Mouse (Mus musculus): ENCODE measurements around the gene Tradd.
"Not testable (repeated sequence)": the region's sequence is repeated elsewhere in the genome, so short reads cannot be mapped to it uniquely, and the experiment has no call there.

Gene Tradd

GRCm38 (mm10) chr8:105237442-105238142, 26.8 kb downstream of the Tradd start:
- no peak for DNase-seq (ENCODE audit: low spot score)

DNA sequence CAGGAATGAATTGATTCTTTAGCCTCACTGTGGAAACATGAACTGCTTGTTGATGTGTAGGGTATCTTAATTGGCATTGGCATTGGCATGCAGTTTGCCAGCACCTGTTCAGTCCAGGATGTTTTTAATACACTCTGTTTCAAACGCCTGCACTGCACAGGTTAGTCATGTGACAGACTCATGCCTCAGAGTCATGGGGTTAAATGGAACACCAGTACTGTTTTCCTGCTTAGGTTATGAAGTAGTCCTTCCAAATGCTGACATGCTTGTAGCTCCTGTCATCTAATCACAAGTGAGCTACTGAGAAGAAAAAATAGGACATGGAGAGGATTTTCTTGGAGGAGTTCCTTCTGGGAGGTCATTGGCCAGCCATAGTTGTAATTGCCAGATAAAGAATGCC, 29.2 kb downstream of the Tradd start:
- DNase-seq (ENCODE audit: low spot score), result no peak

- DNase-seq (ENCODE audit: low spot score), result no peak
Observed at GRCm38 (mm10) chr8:105233126-105233935, 31.1 kb downstream of the Tradd start.

DNA sequence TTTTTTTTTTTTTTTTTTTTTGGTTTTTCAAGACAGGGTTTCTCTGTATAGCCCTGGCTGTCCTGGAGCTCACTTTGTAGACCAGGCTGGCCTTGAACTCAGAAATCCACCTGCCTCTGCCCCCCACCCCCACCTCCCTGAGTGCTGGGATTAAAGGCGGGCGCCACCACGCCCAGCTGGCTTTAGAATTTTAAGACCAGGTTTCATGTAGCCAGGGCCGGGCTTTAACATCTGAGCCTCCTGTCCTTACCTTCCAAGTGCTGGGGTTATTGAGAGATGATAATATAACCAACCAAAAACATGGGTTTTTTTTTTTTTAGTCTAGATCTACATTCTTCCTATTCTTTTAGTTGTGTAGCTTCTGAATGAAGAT, 32.1 kb downstream of the Tradd start:
- DNase-seq (ENCODE audit: low spot score), result not testable (repeated sequence)

- no peak for DNase-seq (ENCODE audit: low spot score)
Observed at GRCm38 (mm10) chr8:105231503-105232320, 32.7 kb downstream of the Tradd start.

- peak; percentile 4 for DNase-seq (ENCODE audit: low spot score)
Observed at GRCm38 (mm10) chr8:105225917-105226316, 38.5 kb downstream of the Tradd start.

DNA sequence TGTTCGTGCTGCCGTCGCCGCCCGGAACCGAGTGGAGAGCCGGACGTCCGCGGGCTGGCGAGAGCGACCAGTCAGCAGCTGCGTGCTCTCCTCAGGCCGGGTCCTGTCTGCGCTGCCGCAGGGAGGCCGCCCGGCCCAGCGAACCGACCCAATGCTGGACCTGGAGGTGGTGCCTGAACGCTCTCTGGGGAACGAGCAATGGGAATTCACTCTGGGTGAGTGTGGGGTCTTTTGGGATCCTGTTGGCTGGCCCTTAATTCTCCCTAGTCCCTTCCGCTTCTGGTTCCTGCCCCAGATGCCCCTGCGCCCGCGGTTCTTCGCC, 39.2 kb downstream of the Tradd start:
- no peak for DNase-seq (ENCODE audit: low spot score)

DNA sequence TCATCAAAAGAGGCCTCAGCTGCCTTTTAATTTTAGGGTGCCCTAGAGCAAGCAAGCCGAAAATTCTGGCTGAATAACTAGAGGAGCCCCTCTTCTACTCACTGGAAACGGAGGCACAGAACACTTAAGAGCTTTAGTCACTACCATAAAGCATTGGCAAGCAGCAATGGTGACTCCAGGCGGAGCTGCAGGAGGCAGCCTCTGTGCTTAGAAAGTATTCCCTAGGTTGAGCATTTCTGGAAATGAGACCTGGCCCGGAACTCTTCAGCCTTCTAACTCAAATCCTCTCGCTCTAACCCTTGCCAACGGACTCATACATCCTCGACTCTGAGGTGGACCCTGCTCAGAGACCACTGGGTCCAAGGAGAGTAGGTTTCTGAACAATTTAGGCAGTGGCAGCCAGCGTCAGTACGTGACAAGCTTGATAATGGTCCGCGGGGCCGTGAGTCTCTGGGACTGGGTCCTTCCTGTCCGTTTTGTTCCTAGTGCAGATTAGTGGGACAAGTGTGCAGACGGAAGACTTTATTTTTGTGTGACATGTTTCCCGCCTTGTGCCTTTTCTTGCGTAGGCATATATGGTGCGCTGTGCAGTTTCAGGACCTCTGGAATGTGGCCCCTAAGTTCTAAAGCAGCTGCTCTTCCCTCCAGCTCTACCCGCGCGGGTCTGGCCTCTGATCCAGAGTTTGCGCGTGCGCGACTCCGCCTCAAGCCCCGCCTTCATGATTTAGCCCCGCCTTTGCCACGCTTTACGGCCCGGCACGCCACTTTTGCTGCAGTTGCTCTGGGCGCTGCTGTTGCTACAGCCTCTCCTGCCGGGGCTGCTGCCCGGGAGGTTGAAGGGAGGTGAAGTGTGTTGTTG, 39.8 kb downstream of the Tradd start, which contains the start of gene D230025D16Rik:
TSS of gene D230025D16Rik (plus strand) at position 733 of the 859 bp plus-strand sequence.
- peak; percentile 98 for DNase-seq (ENCODE audit: low spot score)

GRCm38 (mm10) chr8:105223850-105224249, 40.6 kb downstream of the Tradd start:
- DNase-seq (ENCODE audit: low spot score), result no peak

GRCm38 (mm10) chr8:105217926-105218522, 46.4 kb downstream of the Tradd start:
- DNase-seq (ENCODE audit: low spot score), result no peak

GRCm38 (mm10) chr8:105214104-105214503, 50.3 kb downstream of the Tradd start:
- DNase-seq (ENCODE audit: low spot score), result no peak

- no peak for DNase-seq (ENCODE audit: low spot score)
Observed at GRCm38 (mm10) chr8:105209153-105210110, 55.0 kb downstream of the Tradd start.
